Mouse (Mus musculus) embryonic fibroblast, embryonic 13.5 days (primary cell): ENCODE data around the gene Hsd17b1.

ENCODE experiments used
- CTCF ChIP-seq: IDR thresholded peaks from 2 replicates; pipeline ENCODE4 v1.5.1; 2011; ENCODE audit warnings: mild to moderate bottlenecking, control low read depth, low read length, moderate library complexity, borderline replicate concordance; ENCODE audit not compliant: insufficient read depth
- POLR2A ChIP-seq: IDR thresholded peaks from 2 replicates; pipeline ENCODE4 v1.6.1; 2011; ENCODE audit warnings: low read depth, mild to moderate bottlenecking, control low read depth, low read length, moderate library complexity

GRCm38 (mm10) chr11:101086756-101087681, 8.8 kb downstream of the Hsd17b1 start, which contains the start of gene Mlx:
- TF ChIP-seq CTCF (no peak), POLR2A (peak; percentile 80)
